Mouse (Mus musculus) adrenal gland (tissue): ENCODE measurements around the gene Scfd2.

Experiments
- intact Hi-C: fragments of 180-260 bp; cut with DNase I; formaldehyde crosslinking; loops from one replicate; pipeline ENCODE4 v1.15.1; 2025

The Scfd2 gene

GRCm38 (mm10) chr5:74467753-74468152 lies 63.8 kb downstream of the Scfd2 start:
- intact Hi-C loops: no loop called here

DNA sequence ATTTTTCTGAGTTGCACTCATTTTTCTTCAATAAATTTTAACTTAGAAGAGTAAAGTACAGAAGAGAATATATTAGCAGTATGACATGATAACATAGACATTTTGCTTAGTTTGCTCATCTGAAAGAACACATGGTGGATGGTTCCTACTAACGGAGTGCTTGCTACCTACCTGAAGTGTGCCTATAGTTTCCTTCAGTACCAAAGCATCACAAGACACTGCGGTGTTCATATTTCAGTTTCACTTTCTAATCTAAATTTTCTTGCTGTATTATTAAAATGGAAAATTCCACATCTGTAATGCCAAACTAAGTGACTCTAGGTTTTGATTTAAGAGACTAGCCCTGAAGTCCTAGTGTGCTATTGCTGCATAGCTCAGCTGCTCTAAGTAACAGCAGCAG lies 74.8 kb downstream of the Scfd2 start:
- intact Hi-C loops: loop anchor here (10.0 kb wide), 1 partner anchor 138 kb away; no protein-coding TSS in a partner anchor

DNA sequence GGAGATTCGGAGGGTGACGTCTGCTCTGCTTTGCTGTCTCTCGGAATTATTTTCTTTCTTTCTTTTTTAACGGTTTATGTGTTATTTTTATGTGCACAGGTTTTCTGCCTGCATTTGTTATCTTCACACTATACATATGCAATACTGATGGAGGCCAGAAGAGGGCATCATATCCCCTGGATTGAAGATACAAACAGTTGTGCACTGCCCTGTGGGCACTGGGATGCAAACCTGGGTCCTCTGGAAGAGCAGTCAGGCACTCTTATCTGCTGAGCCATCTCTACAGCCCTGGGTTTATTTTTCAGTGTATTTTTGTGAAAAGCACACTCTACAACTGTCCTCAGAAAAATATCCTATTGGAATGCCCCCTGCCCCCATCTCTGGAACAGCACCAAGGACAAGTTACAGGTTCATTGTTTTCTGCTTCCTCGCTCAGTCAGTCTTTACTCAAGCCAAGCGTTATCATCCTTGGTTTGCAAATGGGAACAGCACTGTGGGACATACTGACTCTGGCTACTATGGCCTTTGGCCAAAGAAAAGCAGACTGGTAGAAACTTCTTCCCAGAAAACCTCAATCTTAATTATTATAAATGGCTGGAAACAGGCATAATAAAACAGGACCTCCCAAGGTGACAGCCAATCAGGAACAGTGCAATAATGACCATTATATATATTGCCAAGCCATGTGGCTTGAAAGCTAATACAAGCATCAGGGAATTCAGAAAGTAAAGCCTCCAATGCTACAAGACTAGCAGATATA lies 75.9 kb downstream of the Scfd2 start:
- intact Hi-C loops: loop anchor here (10.0 kb wide), 1 partner anchor 139 kb away; no protein-coding TSS in a partner anchor

DNA sequence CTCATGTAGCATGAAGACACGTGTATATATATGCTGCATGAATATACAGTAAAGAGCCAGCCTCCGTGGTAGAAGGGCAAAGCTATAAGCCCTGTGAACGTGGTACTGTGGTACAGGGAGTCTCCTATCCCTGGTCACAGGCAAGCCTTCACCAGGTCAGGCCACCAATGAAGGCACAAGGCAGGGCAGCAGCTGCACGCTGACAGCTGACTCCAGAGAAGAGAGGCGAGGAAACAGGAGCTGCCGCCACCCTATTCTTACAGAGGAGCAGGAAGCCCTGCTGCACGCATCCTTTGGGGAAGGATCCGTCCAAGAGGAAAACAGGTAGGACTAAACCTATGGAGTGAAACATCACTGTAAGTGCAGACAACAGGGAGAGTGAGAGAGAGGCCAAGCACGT lies 76.5 kb downstream of the Scfd2 start:
- intact Hi-C loops: loop anchor here (10.0 kb wide), 1 partner anchor 140 kb away; no protein-coding TSS in a partner anchor

GRCm38 (mm10) chr5:74450977-74451376 lies 80.6 kb downstream of the Scfd2 start:
- intact Hi-C loops: loop anchor here (10.0 kb wide), 1 partner anchor 144 kb away; no protein-coding TSS in a partner anchor

DNA sequence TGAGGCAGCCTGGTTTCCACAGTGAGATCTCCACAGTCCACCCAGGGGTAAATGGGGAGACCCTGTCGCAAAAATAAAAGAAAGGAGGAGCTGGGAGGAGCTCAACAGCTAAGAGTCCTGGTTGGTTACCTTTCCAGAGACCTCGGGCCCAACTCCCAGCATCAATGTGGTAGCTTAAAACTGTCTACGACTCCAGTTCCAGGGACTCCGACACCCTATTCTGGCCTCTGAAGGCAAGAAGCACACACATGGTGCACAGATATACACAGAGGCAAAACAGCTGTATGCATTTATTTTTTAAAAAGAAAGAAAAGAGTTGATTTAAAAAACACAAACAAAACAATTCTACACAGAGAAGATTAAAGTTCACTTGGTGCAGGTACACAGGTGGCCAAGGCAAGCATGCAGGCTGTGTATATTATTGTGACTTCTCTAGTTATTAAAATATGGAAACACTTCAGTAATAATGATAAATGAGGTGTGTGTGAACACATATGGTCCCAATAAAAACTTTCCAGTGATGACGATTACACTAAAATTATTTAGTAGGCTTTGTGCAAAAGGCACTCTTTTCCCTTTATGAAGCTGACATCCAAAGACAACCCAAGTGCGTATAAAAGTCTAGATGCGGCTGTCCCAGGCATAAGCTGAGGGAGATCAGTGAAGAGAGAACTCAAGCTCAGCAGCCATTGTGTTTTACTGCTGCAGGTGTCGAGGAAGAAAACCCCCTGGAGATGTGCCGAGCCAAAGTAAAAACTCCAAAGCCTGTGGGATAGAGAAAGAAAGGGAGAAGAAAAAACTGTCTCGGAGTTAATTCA lies 83.8 kb downstream of the Scfd2 start:
- intact Hi-C loops: no loop called here

DNA sequence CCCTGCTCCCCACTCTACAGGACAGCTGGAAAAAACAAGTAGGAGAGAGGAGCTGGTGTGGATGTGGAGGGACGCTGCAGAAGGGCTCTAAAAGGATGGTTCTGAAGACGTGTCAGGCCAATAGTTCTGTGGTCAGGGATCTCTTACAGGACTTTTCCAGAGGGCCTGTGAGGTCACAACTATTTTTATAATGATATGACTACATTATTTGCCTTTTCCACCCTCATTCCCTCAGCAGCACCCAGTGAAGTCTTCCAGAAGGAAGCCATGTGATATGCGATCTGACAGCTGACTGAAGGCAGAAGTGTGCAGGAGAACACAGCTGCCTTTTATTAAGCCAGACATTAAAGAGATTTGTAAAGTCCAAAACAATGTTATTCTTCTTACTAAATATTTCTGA lies 85.7 kb downstream of the Scfd2 start:
- intact Hi-C loops: no loop called here

GRCm38 (mm10) chr5:74438353-74438752 lies 93.2 kb downstream of the Scfd2 start:
- intact Hi-C loops: loop anchor here (5.0 to 10.0 kb wide), 4 partner anchors 124 to 719 kb away; no protein-coding TSS in a partner anchor

DNA sequence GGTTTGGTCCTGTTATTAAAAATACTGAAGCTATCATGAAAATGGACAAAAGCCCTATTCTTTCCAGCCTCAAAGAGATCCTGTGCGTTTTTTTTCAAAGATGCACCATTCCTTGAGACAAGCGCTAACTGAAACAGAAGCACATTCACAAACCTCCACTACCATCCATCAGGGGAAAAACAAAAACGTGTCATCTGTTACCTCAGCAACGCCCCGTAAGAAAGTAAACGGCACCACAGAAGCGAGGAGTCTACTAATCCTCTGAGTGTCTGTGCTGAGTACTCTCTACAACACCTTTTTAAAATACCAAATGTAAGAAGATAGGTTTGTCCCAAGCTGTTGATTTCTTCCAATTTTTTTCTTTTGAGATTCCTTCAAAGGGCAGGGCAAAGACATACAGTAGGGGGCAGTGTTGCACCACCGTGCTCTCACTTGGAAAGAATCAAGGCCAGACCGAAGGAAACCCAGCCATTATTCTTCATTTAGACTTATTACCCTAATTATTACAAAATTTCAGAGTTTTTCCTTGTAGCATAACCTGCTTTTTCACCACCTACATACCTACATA lies 97.9 kb downstream of the Scfd2 start:
- intact Hi-C loops: loop anchor here (10.0 kb wide), 3 partner anchors 119 to 511 kb away; no protein-coding TSS in a partner anchor

- intact Hi-C loops: loop anchor here (10.0 kb wide), 3 partner anchors 118 to 512 kb away; no protein-coding TSS in a partner anchor
These were observed 98.5 kb downstream of the Scfd2 start for GRCm38 (mm10) chr5:74432879-74433539.

DNA sequence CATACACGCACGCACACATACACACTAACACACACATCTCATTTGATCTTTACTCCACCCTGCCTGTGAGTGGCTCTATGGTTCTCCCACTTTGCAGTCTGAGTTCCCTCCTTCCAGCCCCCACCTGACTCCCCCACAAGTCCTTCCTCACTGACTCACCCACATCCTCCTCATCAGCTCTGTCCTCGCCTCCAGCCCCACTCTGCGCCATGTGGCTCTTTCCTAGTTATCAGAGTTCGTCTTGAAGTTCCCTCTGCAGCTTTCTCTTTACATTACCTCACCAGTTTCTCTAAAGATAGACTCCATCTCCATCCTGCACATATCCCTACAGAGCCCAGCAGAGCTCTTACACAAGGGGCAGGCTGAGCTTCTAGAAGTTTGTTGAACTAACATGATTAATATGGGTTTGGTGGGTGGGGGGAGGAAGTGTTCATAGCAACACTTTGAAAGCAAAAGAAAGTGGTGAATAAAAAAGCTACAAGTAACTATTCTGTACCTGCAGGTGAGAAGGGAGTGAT lies 110.9 kb downstream of the Scfd2 start:
- intact Hi-C loops: no loop called here

- intact Hi-C loops: no loop called here
These were observed 119.0 kb downstream of the Scfd2 start for GRCm38 (mm10) chr5:74412557-74412956.

GRCm38 (mm10) chr5:74404887-74405286 lies 126.7 kb downstream of the Scfd2 start:
- intact Hi-C loops: no loop called here

- intact Hi-C loops: no loop called here
These were observed 127.5 kb downstream of the Scfd2 start for GRCm38 (mm10) chr5:74404083-74404482.

DNA sequence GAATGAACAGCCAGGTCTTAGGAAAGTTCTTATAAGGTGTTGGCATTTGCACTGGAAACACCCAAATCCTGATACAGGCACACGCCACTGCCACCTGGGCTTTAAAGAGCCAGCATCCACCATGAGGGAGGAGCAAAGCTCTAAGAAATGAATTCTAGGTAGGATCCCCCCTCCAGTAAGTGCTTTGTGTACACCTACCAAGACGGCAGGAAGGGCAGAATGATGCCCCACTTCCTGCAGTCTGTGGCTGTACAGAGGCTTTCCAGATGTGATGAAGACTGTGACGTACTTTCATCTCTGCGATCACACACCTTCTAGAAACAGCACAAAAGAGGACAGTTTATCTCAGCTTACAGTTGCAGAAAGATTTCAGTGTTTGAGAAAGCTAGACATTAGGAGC lies 128.9 kb downstream of the Scfd2 start:
- intact Hi-C loops: no loop called here

GRCm38 (mm10) chr5:74391806-74392205 lies 139.8 kb downstream of the Scfd2 start:
- intact Hi-C loops: no loop called here

GRCm38 (mm10) chr5:74391346-74391745 lies 140.2 kb downstream of the Scfd2 start:
- intact Hi-C loops: no loop called here

DNA sequence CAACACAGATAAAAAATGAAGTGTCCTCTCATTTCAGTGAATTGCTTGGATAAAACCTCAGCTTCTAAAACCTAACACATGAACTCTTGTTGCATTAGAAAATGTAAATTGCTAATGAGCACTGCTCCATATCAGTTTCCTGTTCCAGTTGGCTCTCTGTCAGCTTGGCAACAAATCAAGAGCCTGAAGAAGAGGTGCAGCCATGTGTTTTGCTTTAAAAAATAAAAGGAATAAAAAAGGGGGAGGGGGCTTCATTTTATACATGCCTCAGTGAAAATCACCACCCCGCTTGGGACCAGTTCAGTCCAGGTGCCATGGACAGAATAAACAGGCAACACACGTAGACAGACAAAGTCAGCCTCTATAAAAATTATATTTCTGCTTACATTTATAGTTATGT lies 142.7 kb downstream of the Scfd2 start:
- intact Hi-C loops: no loop called here

DNA sequence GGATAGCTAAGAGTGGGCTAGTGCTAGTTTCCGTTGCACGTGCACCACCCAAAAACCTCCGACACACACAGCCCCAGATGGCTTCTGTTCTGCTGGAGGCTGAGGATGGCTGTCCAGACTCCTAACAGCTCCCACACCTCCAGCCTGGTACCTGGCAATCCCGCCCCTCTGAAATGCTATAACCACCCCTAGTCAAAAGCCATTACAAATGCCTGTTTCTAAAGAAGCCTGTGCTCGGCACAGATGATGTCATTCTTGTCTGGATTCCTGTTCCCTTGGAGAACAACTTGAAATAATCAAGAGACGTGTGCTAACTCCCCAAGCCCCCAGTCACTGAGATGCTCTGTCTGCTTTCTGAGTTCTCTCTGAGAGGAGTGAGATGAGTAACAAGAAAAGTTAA lies 143.5 kb downstream of the Scfd2 start:
- intact Hi-C loops: no loop called here

DNA sequence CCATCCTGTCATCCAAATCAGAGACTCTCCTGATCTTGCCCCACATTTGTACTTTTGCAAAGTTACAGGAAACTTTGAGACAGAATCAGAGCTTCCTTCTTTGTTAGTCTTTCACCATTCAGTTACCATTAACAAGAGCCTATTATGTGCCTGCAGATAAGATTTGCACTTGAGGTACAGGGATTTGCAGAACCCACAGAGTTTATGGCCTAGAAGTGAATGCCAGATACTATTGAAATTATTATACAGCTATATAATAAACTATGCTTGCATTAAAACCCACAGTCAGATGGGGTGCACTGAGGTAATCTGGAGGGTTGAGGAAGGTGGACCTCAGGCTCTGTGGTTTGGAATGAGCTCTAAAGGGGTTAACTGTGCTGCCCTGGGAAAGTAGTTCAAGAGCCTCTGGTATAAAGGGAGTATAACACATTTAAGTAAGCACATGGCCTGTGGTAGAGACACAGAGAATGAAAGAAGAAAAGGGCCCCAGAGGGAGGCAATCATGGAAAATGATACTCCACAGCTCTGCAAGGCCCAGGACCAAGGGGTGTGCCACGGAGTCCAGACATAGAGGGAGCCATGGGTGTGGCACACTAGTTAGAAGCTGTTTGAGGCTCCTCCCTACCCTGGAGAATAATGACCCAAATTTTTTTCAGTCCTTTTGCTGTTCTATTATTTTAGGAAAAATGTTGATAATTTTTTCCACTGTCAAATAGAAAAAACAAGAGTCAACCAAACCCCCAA lies 144.2 kb downstream of the Scfd2 start:
- intact Hi-C loops: no loop called here
